Mouse (Mus musculus): ENCODE data around the gene Gpatch3. TPM values are rescaled to one million over a fixed set of nuclear protein-coding genes. Genes with fewer than 3 reads are reported as not detected.

Gene Gpatch3
- total RNA-seq, 2 experiments from 2014 or later, result 8.5 to 8.7 TPM

- intact Hi-C loops (cut with DNase I), result no loop called here
- no peak for TF ChIP-seq CTCF (IDR thresholded peaks at IDR 0.05)
- no peak for DNase-seq (ENCODE audit: extremely low spot score in 1 of 2, low spot score in 2 of 2)
Measured at GRCm38 (mm10) chr4:133627039-133627438, 52.5 kb downstream of the Gpatch3 start.

GRCm38 (mm10) chr4:133628517-133628916 is 54.0 kb downstream of the Gpatch3 start:
- H3K27ac ChIP-seq, result no peak overlapping the region
- TF ChIP-seq CTCF (IDR thresholded peaks at IDR 0.05), result no peak
- H3K4me3 ChIP-seq, result no peak overlapping the region
- intact Hi-C loops (cut with DNase I), result no loop called here
- no peak for DNase-seq (ENCODE audit: extremely low spot score in 1 of 2, low spot score in 2 of 2)

More at GRCm38 (mm10) chr4:133627039-133627438, 52.5 kb downstream of the Gpatch3 start:
- no peak overlapping the region for H3K27ac ChIP-seq
- no peak overlapping the region for H3K4me3 ChIP-seq

GRCm38 (mm10) chr4:133629191-133629590 is 54.6 kb downstream of the Gpatch3 start:
- no peak overlapping the region for H3K4me3 ChIP-seq
- no peak for DNase-seq (ENCODE audit: extremely low spot score in 1 of 2, low spot score in 2 of 2)
- H3K27ac ChIP-seq, result no peak overlapping the region
- intact Hi-C loops (cut with DNase I), result no loop called here
- no peak for TF ChIP-seq CTCF (IDR thresholded peaks at IDR 0.05)

GRCm38 (mm10) chr4:133630326-133630920 is 55.9 kb downstream of the Gpatch3 start:
- intact Hi-C loops (cut with DNase I), result no loop called here
- Histone ChIP-seq H3K4me3 (no peak overlapping the region), H3K27ac (no peak overlapping the region)
- no peak for TF ChIP-seq CTCF (IDR thresholded peaks at IDR 0.05)
- no peak for DNase-seq (ENCODE audit: extremely low spot score in 1 of 2, low spot score in 2 of 2)

GRCm38 (mm10) chr4:133631071-133631768 is 56.7 kb downstream of the Gpatch3 start:
- no peak overlapping the region for H3K27ac ChIP-seq
- no peak for DNase-seq (ENCODE audit: extremely low spot score in 1 of 2, low spot score in 2 of 2)
- H3K4me3 ChIP-seq, result no peak overlapping the region
- no peak for TF ChIP-seq CTCF (IDR thresholded peaks at IDR 0.05)
- intact Hi-C loops (cut with DNase I), result no loop called here

- no peak for TF ChIP-seq CTCF (IDR thresholded peaks at IDR 0.05)
- H3K27ac ChIP-seq, result peak overlapping the region; percentile 15
Measured at GRCm38 (mm10) chr4:133631769-133632411, 57.3 kb downstream of the Gpatch3 start.

GRCm38 (mm10) chr4:133632483-133633327 is 58.2 kb downstream of the Gpatch3 start:
- intact Hi-C loops (cut with DNase I), result no loop called here
- TF ChIP-seq CTCF (IDR thresholded peaks at IDR 0.05), result no peak
- Histone ChIP-seq H3K27ac (peak overlapping the region; percentile 73), H3K4me3 (peak overlapping the region; percentile 70)
- DNase-seq (ENCODE audit: extremely low spot score in 1 of 2, low spot score in 2 of 2), result peak; percentile 27 to 35

More at GRCm38 (mm10) chr4:133631769-133632411, 57.3 kb downstream of the Gpatch3 start:
- intact Hi-C loops (cut with DNase I), result no loop called here
- peak overlapping the region; percentile 70 for H3K4me3 ChIP-seq
- DNase-seq (ENCODE audit: extremely low spot score in 1 of 2, low spot score in 2 of 2), result no peak

GRCm38 (mm10) chr4:133633332-133634042 is 58.9 kb downstream of the Gpatch3 start:
- H3K27ac ChIP-seq, result peak overlapping the region; percentile 76
- H3K4me3 ChIP-seq, result peak overlapping the region; percentile 70
- DNase-seq (ENCODE audit: extremely low spot score in 1 of 2, low spot score in 2 of 2), result peak; percentile 89 to 93
- intact Hi-C loops (cut with DNase I), result no loop called here
- TF ChIP-seq CTCF (IDR thresholded peaks at IDR 0.05), result peak; percentile 77

Small RNA genes lying within 50 kb of the gene (microRNA-seq; reads per million reads assigned to microRNA genes)
- 0 reads per million in 2 experiments for gene Gm23158

Other genes starting within 250 kb of the Gpatch3 start
- 10 to 100 TPM; 59.7 to 60.6 TPM for gene Wdtc1, start 221.3 kb upstream of the Gpatch3 start, total RNA-seq (2021)
- 10 to 100 TPM; 49.8 to 53.0 TPM for gene Slc9a1, start 205.0 kb upstream of the Gpatch3 start, total RNA-seq (2021)
- gene Tent5b, start 94.6 kb upstream of the Gpatch3 start, total RNA-seq (2021), result not detected
- 100 to 1,000 TPM; 156 to 160 TPM for gene Trnp1, start 76.2 kb upstream of the Gpatch3 start, total RNA-seq (2021)
- gene Kdf1, start 55.8 kb upstream of the Gpatch3 start, total RNA-seq (2021), result under 1 TPM in 1 of 2 experiments, not detected in 1; 0.28 TPM
- gene Nudc, start 28.7 kb upstream of the Gpatch3 start, total RNA-seq (2021), result 100 to 1,000 TPM; 143 to 156 TPM
- gene Nr0b2, start 21.4 kb upstream of the Gpatch3 start, total RNA-seq (2021), result not detected
- gene Gpn2, start 9.6 kb downstream of the Gpatch3 start, total RNA-seq (2021), result 10 to 100 TPM in 1 of 2 experiments, 1 to 10 TPM in 1; 9.4 to 12.3 TPM
- gene Sfn, start 27.4 kb downstream of the Gpatch3 start, total RNA-seq (2021), result 1 to 10 TPM; 1.7 to 2.6 TPM
- 10 to 100 TPM; 33.2 to 36.8 TPM for gene Zdhhc18, start 75.4 kb downstream of the Gpatch3 start, total RNA-seq (2021)
- 1 to 10 TPM; 7.9 to 8.1 TPM for gene Pigv, start 97.9 kb downstream of the Gpatch3 start, total RNA-seq (2021)
- gene Arid1a, start 182.0 kb downstream of the Gpatch3 start, total RNA-seq (2021), result 10 to 100 TPM; 90.9 to 98.6 TPM